Mouse (Mus musculus) bone marrow, adult 2 months (tissue): ENCODE measurements around the gene Tmem79.

Experiments used
- CTCF ChIP-seq: fragments of 200-500 bp; IDR thresholded peaks from 2 replicates; pipeline ENCODE4 v1.5.1; 2011; ENCODE audit warnings: low read length, control low read depth; ENCODE audit not compliant: control insufficient read depth, insufficient read depth
- POLR2A ChIP-seq: fragments of 200-500 bp; IDR thresholded peaks from 2 replicates; pipeline ENCODE4 v1.6.1; 2011; ENCODE audit warnings: low read depth, mild to moderate bottlenecking, control low read depth, low read length, borderline replicate concordance; ENCODE audit not compliant: control insufficient read depth

- TF ChIP-seq POLR2A: no peak
- no peak for TF ChIP-seq CTCF
These were observed 17.0 kb upstream of the Tmem79 start for GRCm38 (mm10) chr3:88352907-88353306.
